1 mouse cellular context compared by ENCODE assay signal in the genomic region with DNA sequence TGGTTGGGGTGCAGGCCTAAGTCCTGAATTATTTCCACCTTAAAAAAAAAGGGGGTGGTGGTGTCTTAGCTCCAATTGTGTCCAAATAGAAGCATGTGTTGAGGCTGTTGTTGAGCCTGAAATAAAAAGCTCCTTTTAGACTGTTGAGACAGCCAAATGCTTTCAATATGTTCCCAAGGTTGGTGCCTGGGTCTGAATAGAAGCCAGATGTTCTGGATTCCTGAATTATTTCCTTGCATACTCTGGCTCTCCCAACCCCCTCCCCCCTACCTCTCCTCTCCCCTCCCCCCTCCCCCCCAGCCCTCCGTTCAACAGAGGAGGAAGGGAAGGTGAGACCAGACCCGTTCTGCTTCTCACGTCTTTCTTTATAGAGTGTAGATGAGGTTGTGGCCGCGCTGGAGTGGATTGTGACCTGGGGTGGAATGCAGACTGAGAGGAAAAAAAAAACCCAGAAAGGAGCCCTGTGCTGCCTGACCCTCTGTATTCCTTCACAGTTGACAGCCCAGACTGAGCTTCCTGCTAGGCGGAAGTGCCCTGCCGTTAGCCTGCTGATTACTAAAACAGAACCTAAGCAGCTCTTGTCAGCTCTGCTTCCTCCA.
TF ChIP-seq lines count a peak whose summit lies in the region.

No protein-coding gene starts in this region.

TF ChIP-seq in CH12.LX, 34 proteins besides CTCF, POLR2A, EP300 and RAD21 (continued from another document):
- 0 out of 2 replicates have a peak, but pooled peaks have one; percentile 19 for TF ChIP-seq IRF4 (IDR thresholded peaks at IDR 0.05; ENCODE audit: low read depth, low read length)
- no peak for TF ChIP-seq KAT2A (IDR thresholded peaks at IDR 0.05; ENCODE audit: insufficient replicate concordance, low read length)
- TF ChIP-seq HCFC1 (IDR thresholded peaks at IDR 0.05; ENCODE audit: low read depth, low read length), result no peak
- TF ChIP-seq CHD2 (IDR thresholded peaks at IDR 0.05; ENCODE audit: low read length), result 0 out of 2 replicates have a peak, but pooled peaks have one; percentile 50
- TF ChIP-seq JUND (conservative IDR thresholded peaks at IDR 0.05; ENCODE audit: low read depth, low read length), result no peak
- TF ChIP-seq USF1 (IDR thresholded peaks at IDR 0.05; ENCODE audit: low read depth, low read length), result no peak
- no peak for TF ChIP-seq POLR2AphosphoS2 (IDR thresholded peaks at IDR 0.05; ENCODE audit: low read depth, low read length)
